Mouse (Mus musculus) hindbrain, embryonic 16.5 days (tissue): ENCODE data around the gene Ptx4. TPM values are rescaled to one million over a fixed set of nuclear protein-coding genes. Genes with fewer than 3 reads are reported as not detected.

Experiments used
- ATAC-seq: fragments of 200-750 bp; cut with Nextera tagmentation; 2 replicates; pipeline ENCODE4 v1.8.0; 2017; ENCODE audit warnings: moderate TSS enrichment, moderate library complexity
- H3K27ac ChIP-seq: fragments of 300-500 bp; sonication (generic); 2 replicates; pipeline ENCODE4 v1.5.1; 2014; ENCODE audit warnings: low read depth, mild to moderate bottlenecking, control low read depth, low read length, moderate library complexity
- H3K27me3 ChIP-seq: fragments of 300-500 bp; sonication (generic); replicated peaks from 2 replicates; pipeline ENCODE4 v1.6.1; 2014; ENCODE audit warnings: low read length; ENCODE audit not compliant: control insufficient read depth, insufficient read depth
- H3K36me3 ChIP-seq: fragments of 300-500 bp; sonication (generic); 2 replicates; pipeline ENCODE4 v1.6.1; 2014; ENCODE audit warnings: mild to moderate bottlenecking, low read length, moderate library complexity, mixed read lengths; ENCODE audit not compliant: control insufficient read depth, insufficient read depth
- H3K4me1 ChIP-seq: fragments of 300-500 bp; sonication (generic); 2 replicates; pipeline ENCODE4 v1.6.1; 2014; ENCODE audit warnings: low read depth, low read length; ENCODE audit not compliant: control insufficient read depth, insufficient read depth
- H3K4me2 ChIP-seq: fragments of 300-500 bp; sonication (generic); 2 replicates; pipeline ENCODE4 v1.6.1; 2014; ENCODE audit warnings: mild to moderate bottlenecking, low read length, control low read depth, moderate library complexity
- H3K4me3 ChIP-seq: fragments of 300-500 bp; sonication (generic); 2 replicates; pipeline ENCODE4 v1.5.1; 2014; ENCODE audit warnings: mild to moderate bottlenecking, low read length, control low read depth, moderate library complexity
- H3K9ac ChIP-seq: fragments of 300-500 bp; sonication (generic); 2 replicates; pipeline ENCODE4 v1.6.1; 2014; ENCODE audit warnings: low read depth, mild to moderate bottlenecking, control low read depth, low read length, moderate library complexity
- H3K9me3 ChIP-seq: fragments of 300-500 bp; sonication (generic); 2 replicates; pipeline ENCODE4 v1.6.1; 2014; ENCODE audit warnings: mild to moderate bottlenecking, low read length, moderate library complexity; ENCODE audit not compliant: control insufficient read depth
- WGBS: fragments of 180-500 bp; shearing (Covaris S2); extraction: QIAGEN DNeasy Blood & Tissue Kit; methylation state at CpG from one replicate; pipeline ENCODE4 v1.1.7; 2014; 5-methylcytosine and 5-hydroxymethylcytosine counted together
- polyA plus RNA-seq: library from polyadenylated mRNA; unstranded; fragments of >200 nt; fragmentation: Nextera tagmentation; extraction: Ambion mirVana; gene quantifications from 2 replicates; pipeline ENCODE4 v1.2.1, GENCODE M21; 2015

Ptx4 gene
- polyA plus RNA-seq, 1 experiment from 2014 or later: not detected

- ATAC-seq: no peak
- 76% methylated on average over 9 of the region's 9 CpGs for WGBS
Measured at GRCm38 (mm10) chr17:25127681-25128080, 7.1 kb downstream of the Ptx4 start.

DNA sequence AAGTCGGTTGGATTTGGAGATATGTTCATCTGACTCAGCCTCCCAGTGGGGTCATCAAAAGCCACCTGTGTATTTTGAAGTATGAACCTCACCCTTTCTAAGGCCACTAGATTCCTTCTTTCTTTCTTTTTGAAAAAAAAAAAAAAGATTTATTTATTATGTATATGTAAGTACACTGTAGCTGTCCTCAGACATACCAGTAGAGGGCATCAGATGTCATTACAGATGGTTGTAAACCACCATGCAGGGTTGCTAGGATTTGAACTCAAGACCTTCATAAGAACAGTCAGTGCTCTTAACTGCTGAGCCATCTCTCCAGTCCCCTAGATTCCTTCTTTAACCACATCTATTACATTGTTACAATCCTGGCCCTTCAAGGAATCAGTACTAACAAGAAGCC lies 9.5 kb downstream of the Ptx4 start:
- H3K9me3 ChIP-seq: no peaks in the 10 kb centered on the region
- no peak for ATAC-seq
- no peak overlapping the region for H3K27ac ChIP-seq
- 90% methylated on average over 1 of the region's 1 CpGs for WGBS
- H3K4me3 ChIP-seq: no peak overlapping the region
- H3K4me2 ChIP-seq: no peak overlapping the region
- H3K27me3 ChIP-seq: no peaks in the 10 kb centered on the region; the same call in 1 of the 2 replicates
- H3K4me1 ChIP-seq: peaks cover 9% of the 10 kb centered on the region
- no peaks in the 10 kb centered on the region for H3K36me3 ChIP-seq
- H3K9ac ChIP-seq: no peak overlapping the region

More at GRCm38 (mm10) chr17:25127681-25128080, 7.1 kb downstream of the Ptx4 start:
- H3K4me3 ChIP-seq: no peak overlapping the region
- H3K4me2 ChIP-seq: no peak overlapping the region
- no peaks in the 10 kb centered on the region for H3K9me3 ChIP-seq
- no peak overlapping the region for H3K27ac ChIP-seq
- H3K9ac ChIP-seq: no peak overlapping the region
- no peaks in the 10 kb centered on the region for H3K4me1 ChIP-seq
- H3K36me3 ChIP-seq: no peaks in the 10 kb centered on the region
- H3K27me3 ChIP-seq: no peaks in the 10 kb centered on the region; the same call in none of the 2 replicates

GRCm38 (mm10) chr17:25133275-25133698 lies 12.7 kb downstream of the Ptx4 start, which contains the start of gene Clcn7:
Gene Clcn7, plus strand, starts transcription at chr17:25133391.
- Histone ChIP-seq H3K27me3 (no peaks in the 10 kb centered on the region), H3K4me2 (peak within 1 kb of the TSS; percentile 76), H3K36me3 (no peaks in the 10 kb centered on the region), H3K4me3 (peak within 1 kb of the TSS; percentile 87), H3K4me1 (peaks cover 11% of the 10 kb centered on the region), H3K27ac (peak within 1 kb of the TSS; percentile 61), H3K9me3 (no peaks in the 10 kb centered on the region), H3K9ac (peak within 1 kb of the TSS; percentile 79)
- ATAC-seq: peak; percentile 96
- WGBS: under 1% methylated on average over 40 of the region's 40 CpGs

DNA sequence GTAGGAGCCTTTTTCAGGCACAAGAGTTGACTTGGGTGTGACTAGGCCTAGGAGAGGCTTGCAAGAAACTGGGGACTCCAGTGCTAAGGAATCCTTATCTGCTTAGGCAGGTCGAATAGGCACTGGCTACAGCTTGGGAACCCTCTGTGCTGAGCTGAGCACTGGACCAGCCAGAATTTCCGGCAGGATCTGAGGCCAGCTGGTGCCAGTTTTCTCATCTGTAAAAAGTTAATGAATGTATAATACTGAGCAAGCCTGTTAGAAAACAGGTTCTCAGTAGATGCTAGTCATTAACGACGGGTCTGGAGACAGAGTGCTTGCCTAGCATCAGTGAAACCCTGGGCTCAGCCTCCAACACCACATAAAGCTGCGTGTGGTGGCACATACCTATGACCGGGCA lies 15.1 kb downstream of the Ptx4 start:
- ATAC-seq: no peak
- Histone ChIP-seq H3K4me3 (no peak overlapping the region), H3K4me1 (peaks cover 11% of the 10 kb centered on the region), H3K27me3 (no peaks in the 10 kb centered on the region), H3K27ac (no peak overlapping the region), H3K4me2 (no peak overlapping the region), H3K36me3 (peaks cover 1% of the 10 kb centered on the region; the same call in 1 of the 2 replicates), H3K9ac (no peak overlapping the region), H3K9me3 (no peaks in the 10 kb centered on the region)
- WGBS: 91% methylated on average over 6 of the region's 6 CpGs

DNA sequence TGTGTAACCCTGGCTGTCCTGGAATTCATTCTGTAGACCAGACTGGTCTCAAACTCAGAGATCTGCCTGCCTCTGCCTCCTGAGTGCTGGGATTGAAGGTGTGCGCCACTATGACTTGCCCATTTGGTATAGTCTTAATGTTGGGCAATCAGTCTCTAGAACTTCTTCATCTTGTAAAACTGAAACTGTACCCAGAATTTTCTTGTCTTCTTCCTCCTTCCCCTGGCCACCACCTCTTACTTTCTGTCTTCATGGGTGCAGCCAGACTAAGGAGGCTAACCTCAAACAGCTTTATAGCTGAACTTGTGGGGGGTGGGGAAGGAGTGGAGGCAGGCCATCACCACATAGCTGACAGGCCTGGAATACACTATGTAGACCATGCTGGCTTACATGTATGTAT lies 18.2 kb downstream of the Ptx4 start:
- Histone ChIP-seq H3K4me3 (no peak overlapping the region), H3K27me3 (no peaks in the 10 kb centered on the region), H3K4me1 (peaks cover 11% of the 10 kb centered on the region), H3K9ac (no peak overlapping the region), H3K27ac (no peak overlapping the region), H3K36me3 (peaks cover 2% of the 10 kb centered on the region; the same call in 1 of the 2 replicates), H3K9me3 (no peaks in the 10 kb centered on the region), H3K4me2 (no peak overlapping the region)
- no peak for ATAC-seq
- 90% methylated on average over 1 of the region's 1 CpGs for WGBS

GRCm38 (mm10) chr17:25139960-25140359 lies 19.4 kb downstream of the Ptx4 start:
- WGBS: 65% methylated on average over 4 of the region's 4 CpGs
- H3K4me3 ChIP-seq: no peak overlapping the region

DNA sequence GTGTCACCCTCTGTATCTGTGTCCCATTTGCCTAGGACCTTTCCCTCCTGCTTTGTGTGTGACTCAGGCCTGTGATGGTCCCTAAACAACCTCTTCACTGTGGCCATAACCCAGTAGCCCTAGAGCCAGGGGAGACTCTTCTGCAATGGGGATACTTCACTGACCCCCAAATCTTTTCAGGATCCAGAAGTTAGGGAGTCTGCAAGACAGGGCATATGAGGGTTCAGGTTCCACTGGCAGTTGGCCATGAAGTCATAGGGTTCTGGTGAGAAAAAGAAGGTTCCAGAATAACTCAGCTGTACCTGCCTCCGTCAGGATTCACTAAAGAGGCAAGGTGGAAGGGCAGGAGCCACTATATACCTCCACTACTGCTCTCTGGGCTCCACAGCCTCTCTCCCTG lies 41.6 kb downstream of the Ptx4 start, which contains the start of gene Ccdc154:
Ccdc154 (plus strand) TSS at position 301 of the 400 bp plus-strand sequence.
- ATAC-seq: no peak
- Histone ChIP-seq H3K27ac (no peak within 1 kb of the TSS), H3K9me3 (no peaks in the 10 kb centered on the region), H3K27me3 (no peaks in the 10 kb centered on the region), H3K4me2 (no peak within 1 kb of the TSS), H3K4me3 (no peak within 1 kb of the TSS), H3K36me3 (peaks cover 25% of the 10 kb centered on the region), H3K9ac (no peak within 1 kb of the TSS), H3K4me1 (no peaks in the 10 kb centered on the region)
- WGBS: 82% methylated on average over 1 of the region's 1 CpGs

More at GRCm38 (mm10) chr17:25139960-25140359, 19.4 kb downstream of the Ptx4 start:
- peaks cover 2% of the 10 kb centered on the region; the same call in 1 of the 2 replicates for H3K36me3 ChIP-seq
- no peak overlapping the region for H3K4me2 ChIP-seq
- no peaks in the 10 kb centered on the region for H3K9me3 ChIP-seq
- no peak for ATAC-seq
- H3K9ac ChIP-seq: no peak overlapping the region
- H3K27me3 ChIP-seq: no peaks in the 10 kb centered on the region
- peaks cover 2% of the 10 kb centered on the region; the same call in 1 of the 2 replicates for H3K4me1 ChIP-seq
- no peak overlapping the region for H3K27ac ChIP-seq

- Histone ChIP-seq H3K27me3 (no peaks in the 10 kb centered on the region), H3K4me2 (no peak overlapping the region), H3K4me1 (no peaks in the 10 kb centered on the region), H3K9ac (no peak overlapping the region), H3K36me3 (peaks cover 25% of the 10 kb centered on the region), H3K27ac (no peak overlapping the region), H3K9me3 (no peaks in the 10 kb centered on the region), H3K4me3 (no peak overlapping the region)
- 75% methylated on average over 7 of the region's 7 CpGs for whole genome bisulfite sequencing
- ATAC-seq: no peak
Measured at GRCm38 (mm10) chr17:25163387-25163786, 42.8 kb downstream of the Ptx4 start.

- no peak overlapping the region for H3K4me2 ChIP-seq
- H3K4me1 ChIP-seq: no peaks in the 10 kb centered on the region
- H3K9ac ChIP-seq: no peak overlapping the region
- peaks cover 16% of the 10 kb centered on the region for H3K36me3 ChIP-seq
- ATAC-seq: no peak
- no peaks in the 10 kb centered on the region for H3K9me3 ChIP-seq
- no peak overlapping the region for H3K27ac ChIP-seq
- no peaks in the 10 kb centered on the region for H3K27me3 ChIP-seq
- no peak overlapping the region for H3K4me3 ChIP-seq
- WGBS: 92% methylated on average over 3 of the region's 3 CpGs
Measured at GRCm38 (mm10) chr17:25164770-25165169, 44.2 kb downstream of the Ptx4 start.
